Mouse (Mus musculus) liver, embryonic 14.5 days (tissue): ENCODE measurements around the gene Slc7a15. TPM values are rescaled to one million over a fixed set of nuclear protein-coding genes. Genes with fewer than 3 reads are reported as not detected.

ENCODE experiments used
- ATAC-seq: fragments of 200-750 bp; cut with Nextera tagmentation; 2 replicates; pipeline ENCODE4 v1.8.0; 2017; ENCODE audit warnings: moderate number of reproducible peaks, mild to moderate bottlenecking, moderate library complexity; ENCODE audit not compliant: insufficient read depth
- DNase-seq, 3 experiments: peaks; one replicate each; pipeline ENCODE4 v3.0.0-alpha.2; 2012 to 2013; ENCODE audit warnings: low read depth in 3 of 3, low spot score in 3 of 3
- H3K27ac ChIP-seq: fragments of 300-500 bp; sonication (generic); 2 replicates; pipeline ENCODE4 v1.5.1; 2014; ENCODE audit warnings: moderate library complexity, mild to moderate bottlenecking, control low read depth, inconsistent platforms
- H3K27me3 ChIP-seq: fragments of 300-500 bp; sonication (generic); 2 replicates; pipeline ENCODE4 v1.6.1; 2014; ENCODE audit warnings: mild to moderate bottlenecking, low read length, moderate library complexity; ENCODE audit not compliant: control insufficient read depth, insufficient read depth
- H3K36me3 ChIP-seq: fragments of 300-500 bp; sonication (generic); replicated peaks from 2 replicates; pipeline ENCODE4 v1.6.1; 2014; ENCODE audit warnings: low read depth; ENCODE audit not compliant: control insufficient read depth, insufficient read depth
- H3K4me1 ChIP-seq, 2 experiments: fragments of 200-500 bp in 1 of 2; fragments of 300-500 bp in 1 of 2; sonication (generic) in 1 of 2; replicated peaks; 2 replicates each; pipeline ENCODE4 v1.6.1; 2012 to 2014; ENCODE audit warnings: antibody characterized with exemption in 1 of 2, inconsistent platforms in 1 of 2, low read length in 1 of 2; ENCODE audit not compliant: control insufficient read depth in 2 of 2, insufficient read depth in 2 of 2
- H3K4me2 ChIP-seq: fragments of 300-500 bp; sonication (generic); 2 replicates; pipeline ENCODE4 v1.6.1; 2014; ENCODE audit warnings: low read depth, mild to moderate bottlenecking, control low read depth, moderate library complexity
- H3K4me3 ChIP-seq, 2 experiments: fragments of 200-500 bp in 1 of 2; fragments of 300-500 bp in 1 of 2; sonication (generic) in 1 of 2; 2 replicates each; pipeline ENCODE4 v1.5.1; 2012 to 2014; ENCODE audit warnings: low read depth in 2 of 2, low read length in 2 of 2, mild to moderate bottlenecking in 2 of 2, control low read depth in 1 of 2, inconsistent platforms in 1 of 2, moderate library complexity in 1 of 2; ENCODE audit not compliant: insufficient read depth in 1 of 2
- H3K9ac ChIP-seq: fragments of 300-500 bp; sonication (generic); replicated peaks from 2 replicates; pipeline ENCODE4 v1.6.1; 2014; ENCODE audit warnings: mild to moderate bottlenecking, control low read depth, moderate library complexity
- H3K9me3 ChIP-seq: fragments of 300-500 bp; sonication (generic); 2 replicates; pipeline ENCODE4 v1.6.1; 2016; ENCODE audit warnings: low read length, mixed read lengths; ENCODE audit not compliant: control insufficient read depth
- CTCF ChIP-seq: IDR thresholded peaks from 2 replicates; pipeline ENCODE4 v1.5.1; 2016; ENCODE audit warnings: antibody characterized with exemption, low read depth, control low read depth
- EP300 ChIP-seq: IDR thresholded peaks from 2 replicates; pipeline ENCODE4 v1.6.1; 2016; ENCODE audit warnings: antibody characterized with exemption, low read depth
- WGBS: fragments of 180-500 bp; shearing (Covaris S2); extraction: QIAGEN DNeasy Blood & Tissue Kit; methylation state at CpG from one replicate; pipeline ENCODE4 v1.1.7; 2014; ENCODE audit not compliant: insufficient replicate concordance; 5-methylcytosine and 5-hydroxymethylcytosine counted together
- polyA plus RNA-seq, 2 experiments: library from polyadenylated mRNA; depleted of rRNA in 1 of 2; stranded (reverse) in 1 of 2; unstranded in 1 of 2; fragments of >200 nt; fragmentation: Nextera tagmentation in 1 of 2; extraction: Ambion mirVana in 1 of 2; gene quantifications; 2 replicates each; pipeline versions ENCODE4 v1.2.1 to v1.2.3; 2012 to 2014

The Slc7a15 gene
- polyA plus RNA-seq, 2 experiments = 0.06 to 0.11 TPM

DNA sequence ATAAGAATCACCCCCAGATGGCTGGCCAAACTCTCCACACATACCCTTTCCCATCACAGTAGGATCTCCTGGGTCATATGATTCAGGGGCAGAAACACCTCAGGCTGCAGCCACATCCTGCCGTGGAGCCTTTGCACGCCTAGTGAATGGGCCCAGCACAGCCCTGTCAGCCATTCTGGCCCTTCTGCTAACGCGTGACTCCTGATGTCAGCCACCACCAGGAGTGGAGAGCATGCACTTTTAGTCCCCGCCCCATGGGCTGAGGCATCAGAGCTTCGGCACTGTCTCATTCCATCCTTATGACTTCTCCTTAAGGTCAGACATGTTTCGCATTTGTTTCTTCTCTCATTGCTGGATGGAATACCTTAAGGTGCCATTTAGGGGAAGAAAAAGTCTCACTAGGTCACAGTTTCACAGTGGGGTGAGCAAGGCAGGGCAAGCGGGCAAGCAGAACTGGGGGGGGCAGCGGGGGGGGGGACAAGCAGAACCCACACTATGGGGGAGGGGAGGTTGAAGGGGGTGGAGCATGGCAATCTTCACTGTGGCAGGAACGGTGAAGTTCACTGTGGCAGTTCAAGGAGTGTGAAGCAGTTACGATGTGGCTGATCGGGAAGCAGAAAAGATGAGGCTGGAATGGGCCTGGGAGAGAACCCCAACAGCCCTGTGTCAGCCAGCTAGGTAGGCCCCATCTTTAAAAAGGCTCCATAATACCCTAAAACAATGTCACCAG is 79.3 kb downstream of the Slc7a15 start:
- no peak overlapping the region for H3K9ac ChIP-seq
- TF ChIP-seq EP300 = no peak
- no peak for TF ChIP-seq CTCF
- no peak overlapping the region for H3K4me2 ChIP-seq
- no peak for DNase-seq
- H3K4me1 ChIP-seq = peaks cover 0 to 11% of the 10 kb centered on the region in 2 experiments; a peak in 2 of 4 replicates
- H3K27me3 ChIP-seq = no peaks in the 10 kb centered on the region
- no peak overlapping the region for H3K27ac ChIP-seq
- no peak overlapping the region for H3K4me3 ChIP-seq
- H3K36me3 ChIP-seq = no peaks in the 10 kb centered on the region
- no peak for ATAC-seq
- 44% methylated on average over 12 of the region's 12 CpGs for WGBS
- no peaks in the 10 kb centered on the region for H3K9me3 ChIP-seq

DNA sequence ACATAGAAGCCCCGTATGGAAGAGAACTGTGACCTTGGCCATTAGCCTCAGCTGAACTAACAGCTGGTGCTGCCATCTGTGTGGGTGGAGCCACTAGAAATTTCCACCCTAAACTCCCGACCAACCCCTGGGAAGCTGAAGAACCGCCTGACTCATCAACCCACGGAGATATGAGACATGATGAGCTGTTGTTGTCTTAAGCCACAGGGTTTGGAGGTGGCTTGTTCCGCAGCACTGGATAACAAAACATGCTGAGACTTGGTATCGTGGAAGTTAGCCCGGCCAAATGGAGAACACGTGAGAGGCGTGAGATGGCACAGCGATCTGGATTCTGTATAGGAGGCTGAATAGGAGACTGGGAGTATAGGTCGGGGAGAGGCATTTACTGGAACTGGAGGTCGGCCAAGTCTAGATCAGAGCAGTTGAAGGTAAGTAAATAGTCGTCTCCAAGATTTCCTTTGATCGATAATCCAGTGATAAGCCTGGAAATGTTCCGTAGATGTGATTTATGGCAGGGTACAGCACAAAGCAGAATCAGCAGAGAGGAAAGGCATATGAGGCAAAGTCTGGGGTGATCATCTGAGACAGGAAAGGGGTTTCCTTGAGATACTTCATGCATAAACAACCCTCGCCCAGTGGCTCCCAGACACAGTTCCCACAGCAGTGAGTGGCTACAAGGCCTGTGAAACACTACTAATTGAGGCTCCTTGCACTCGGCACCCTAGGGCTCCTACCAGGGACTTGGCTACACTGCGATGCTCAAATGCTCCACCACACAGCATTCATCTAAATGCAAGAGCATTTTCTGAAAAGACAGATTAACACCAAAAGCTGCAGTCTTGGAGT is 87.6 kb downstream of the Slc7a15 start:
- DNase-seq (no peak), ATAC-seq (no peak)
- H3K9ac ChIP-seq = no peak overlapping the region
- peaks cover 0 to 8% of the 10 kb centered on the region in 2 experiments; a peak in 2 of 4 replicates for H3K4me1 ChIP-seq
- WGBS = 52% methylated on average over 18 of the region's 18 CpGs
- no peaks in the 10 kb centered on the region for H3K9me3 ChIP-seq
- no peak overlapping the region for H3K27ac ChIP-seq
- H3K4me3 ChIP-seq = no peak overlapping the region
- no peaks in the 10 kb centered on the region for H3K27me3 ChIP-seq
- no peak for TF ChIP-seq EP300
- TF ChIP-seq CTCF = no peak
- no peaks in the 10 kb centered on the region for H3K36me3 ChIP-seq
- H3K4me2 ChIP-seq = no peak overlapping the region

DNA sequence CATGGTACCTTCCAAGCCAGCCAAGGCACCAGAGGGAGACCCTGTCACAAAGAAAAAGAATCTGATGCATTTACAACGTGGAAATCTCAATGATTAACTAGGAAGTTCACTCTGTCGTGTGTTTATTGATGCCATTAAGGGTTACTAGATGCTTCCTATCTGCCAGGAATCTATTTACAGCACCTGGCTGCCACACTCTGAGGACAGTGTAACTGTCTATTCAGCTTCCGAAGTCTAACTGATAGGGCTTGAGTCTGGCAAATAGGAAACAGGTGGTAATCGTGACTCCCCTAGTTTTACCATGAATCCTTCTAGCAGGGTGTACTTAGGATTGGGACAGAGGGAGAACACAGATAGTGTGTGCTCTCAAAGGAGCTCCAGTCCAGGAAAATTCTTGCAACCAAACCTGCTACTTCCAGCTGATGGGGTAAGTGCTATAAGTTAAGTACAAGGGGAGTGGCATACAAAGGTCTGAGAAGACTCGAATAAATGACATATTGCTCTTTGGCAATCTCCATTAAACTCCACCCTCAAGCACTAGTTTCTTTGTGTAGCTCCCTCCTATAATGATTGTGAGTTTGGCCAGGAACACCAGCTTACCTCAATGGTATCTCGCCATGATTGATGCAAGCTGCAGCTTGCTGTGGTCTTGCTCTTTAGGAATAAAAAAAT is 88.4 kb downstream of the Slc7a15 start:
- Histone ChIP-seq H3K27me3 (no peaks in the 10 kb centered on the region), H3K4me1 (peaks cover 0 to 8% of the 10 kb centered on the region in 2 experiments; a peak in 2 of 4 replicates), H3K36me3 (no peaks in the 10 kb centered on the region), H3K4me2 (no peak overlapping the region), H3K9me3 (no peaks in the 10 kb centered on the region), H3K4me3 (no peak overlapping the region), H3K27ac (no peak overlapping the region), H3K9ac (no peak overlapping the region)
- no peak for ATAC-seq
- WGBS = 29% methylated on average over 6 of the region's 6 CpGs
- DNase-seq = no peak
- TF ChIP-seq CTCF = no peak
- TF ChIP-seq EP300 = no peak

DNA sequence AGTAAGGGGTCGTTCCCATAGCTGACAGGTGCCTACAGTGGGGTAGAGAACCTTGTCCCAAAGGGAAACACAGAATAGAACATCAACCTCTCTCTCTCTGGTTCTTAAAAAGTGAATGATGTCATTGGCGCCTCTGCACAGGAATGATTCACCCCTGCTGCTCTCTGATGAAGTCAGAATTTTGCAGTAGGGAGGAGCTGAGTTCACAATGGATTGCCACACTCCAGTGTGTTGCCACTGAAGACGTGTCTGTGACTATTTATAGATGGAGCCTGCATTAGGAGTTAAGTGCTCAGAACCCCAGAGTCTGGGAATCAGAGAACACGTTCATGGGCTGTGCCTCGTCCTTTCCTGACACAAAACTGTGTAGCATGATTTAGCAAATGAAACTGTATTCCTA is 89.2 kb downstream of the Slc7a15 start:
- Histone ChIP-seq H3K27me3 (no peaks in the 10 kb centered on the region), H3K9ac (no peak overlapping the region), H3K9me3 (no peaks in the 10 kb centered on the region), H3K4me3 (no peak overlapping the region), H3K4me1 (peaks cover 0 to 8% of the 10 kb centered on the region in 2 experiments; a peak in 2 of 4 replicates), H3K36me3 (no peaks in the 10 kb centered on the region), H3K4me2 (no peak overlapping the region), H3K27ac (no peak overlapping the region)
- WGBS = 32% methylated on average over 5 of the region's 5 CpGs
- no peak for TF ChIP-seq EP300
- no peak for TF ChIP-seq CTCF
- DNase-seq (no peak), ATAC-seq (no peak)
